Mouse (Mus musculus): Measurements from ENCODE around the gene Top3a.

DNA sequence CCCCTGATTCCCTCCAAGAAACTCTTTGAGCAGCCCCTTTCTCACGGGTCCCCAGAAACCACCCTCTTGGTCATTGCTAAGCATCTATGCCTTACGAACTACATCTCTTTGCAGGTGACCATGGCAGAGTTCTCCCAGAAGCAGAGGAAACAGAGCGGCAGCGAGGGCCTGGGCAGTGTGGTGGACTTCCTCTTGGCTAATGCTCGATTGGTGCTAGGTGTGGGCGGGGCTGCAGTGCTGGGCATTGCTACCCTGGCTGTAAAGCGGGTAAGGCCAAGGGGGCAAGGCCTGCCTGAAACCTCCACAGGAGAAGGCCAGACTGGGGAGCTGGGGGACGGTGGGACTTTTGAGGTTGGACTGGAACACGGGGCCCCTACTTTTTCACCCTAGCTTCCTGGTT, 47.0 kb downstream of the Top3a start:
- TF ChIP-seq REST (IDR thresholded peaks at IDR 0.05; ENCODE audit: insufficient read depth, insufficient read length), result no peak
- TF ChIP-seq POLR2AphosphoS2 (IDR thresholded peaks at IDR 0.05; ENCODE audit: insufficient read length, low read depth), result no peak
- TF ChIP-seq POLR2A (IDR thresholded peaks at IDR 0.05; ENCODE audit: insufficient read length, low read depth), result no peak
- TF ChIP-seq CEBPB (IDR thresholded peaks at IDR 0.05; ENCODE audit: insufficient read depth, poor library complexity, severe bottlenecking), result no peak
- TF ChIP-seq TCF3 (IDR thresholded peaks at IDR 0.05; ENCODE audit: insufficient read length, low read depth), result no peak
- TF ChIP-seq USF1 (IDR thresholded peaks at IDR 0.05; ENCODE audit: low read depth), result no peak
- no peak for TF ChIP-seq MAX (IDR thresholded peaks at IDR 0.05; ENCODE audit: low read depth)
- TF ChIP-seq TCF12 (IDR thresholded peaks at IDR 0.05; ENCODE audit: insufficient read depth, poor library complexity, severe bottlenecking), result no peak
- no peak for TF ChIP-seq SRF (IDR thresholded peaks at IDR 0.05; ENCODE audit: control insufficient read depth, insufficient read length, low read depth)
- no peak for TF ChIP-seq MYOD1 (IDR thresholded peaks at IDR 0.05; ENCODE audit: control insufficient read depth in 1 of 3, insufficient read length in 2 of 3, low read depth in 2 of 3)

Measured in myocyte (in vitro differentiated cells).